Mouse (Mus musculus) intestine, embryonic 16.5 days (tissue): Measurements from ENCODE around the gene Chst14. TPM values are rescaled to one million over a fixed set of nuclear protein-coding genes. Genes with fewer than 3 reads are reported as not detected.

Experiments
- ATAC-seq: fragments of 200-750 bp; cut with Nextera tagmentation; 2 replicates; pipeline ENCODE4 v1.8.0; 2017; ENCODE audit warnings: moderate TSS enrichment, moderate library complexity
- H3K27ac ChIP-seq: fragments of 300-500 bp; sonication (generic); 2 replicates; pipeline ENCODE4 v1.5.1; 2014; ENCODE audit warnings: mild to moderate bottlenecking, low read length
- H3K27me3 ChIP-seq: fragments of 300-500 bp; sonication (generic); replicated peaks from 2 replicates; pipeline ENCODE4 v1.6.1; 2014; ENCODE audit warnings: low read length, control low read depth, mixed read lengths; ENCODE audit not compliant: control insufficient read depth, insufficient read depth
- H3K36me3 ChIP-seq: fragments of 300-500 bp; sonication (generic); 2 replicates; pipeline ENCODE4 v1.6.1; 2014; ENCODE audit warnings: low read length, control low read depth; ENCODE audit not compliant: control insufficient read depth, insufficient read depth
- H3K4me1 ChIP-seq: fragments of 300-500 bp; sonication (generic); 2 replicates; pipeline ENCODE4 v1.6.1; 2014; ENCODE audit warnings: low read length, control low read depth, mixed read lengths; ENCODE audit not compliant: control insufficient read depth, insufficient read depth
- H3K4me2 ChIP-seq: fragments of 300-500 bp; sonication (generic); 2 replicates; pipeline ENCODE4 v1.6.1; 2014; ENCODE audit warnings: low read depth, low read length, control low read depth
- H3K4me3 ChIP-seq: fragments of 300-500 bp; sonication (generic); 2 replicates; pipeline ENCODE4 v1.5.1; 2014; ENCODE audit warnings: mild to moderate bottlenecking, low read length
- H3K9ac ChIP-seq: fragments of 300-500 bp; sonication (generic); 2 replicates; pipeline ENCODE4 v1.6.1; 2014; ENCODE audit warnings: low read depth, low read length
- H3K9me3 ChIP-seq: fragments of 300-500 bp; sonication (generic); 2 replicates; pipeline ENCODE4 v1.6.1; 2016; ENCODE audit warnings: low read length, control low read depth; ENCODE audit not compliant: control insufficient read depth
- WGBS: fragments of 180-500 bp; shearing (Covaris S2); extraction: QIAGEN DNeasy Blood & Tissue Kit; methylation state at CpG from one replicate; pipeline ENCODE4 v1.1.7; 2014; 5-methylcytosine and 5-hydroxymethylcytosine counted together
- polyA plus RNA-seq: library from polyadenylated mRNA; unstranded; fragments of >200 nt; fragmentation: Nextera tagmentation; extraction: Ambion mirVana; gene quantifications from 2 replicates; pipeline ENCODE4 v1.2.1, GENCODE M21; 2015

Gene Chst14
- 16.1 and 16.6 TPM in 2 replicates for polyA plus RNA-seq

DNA sequence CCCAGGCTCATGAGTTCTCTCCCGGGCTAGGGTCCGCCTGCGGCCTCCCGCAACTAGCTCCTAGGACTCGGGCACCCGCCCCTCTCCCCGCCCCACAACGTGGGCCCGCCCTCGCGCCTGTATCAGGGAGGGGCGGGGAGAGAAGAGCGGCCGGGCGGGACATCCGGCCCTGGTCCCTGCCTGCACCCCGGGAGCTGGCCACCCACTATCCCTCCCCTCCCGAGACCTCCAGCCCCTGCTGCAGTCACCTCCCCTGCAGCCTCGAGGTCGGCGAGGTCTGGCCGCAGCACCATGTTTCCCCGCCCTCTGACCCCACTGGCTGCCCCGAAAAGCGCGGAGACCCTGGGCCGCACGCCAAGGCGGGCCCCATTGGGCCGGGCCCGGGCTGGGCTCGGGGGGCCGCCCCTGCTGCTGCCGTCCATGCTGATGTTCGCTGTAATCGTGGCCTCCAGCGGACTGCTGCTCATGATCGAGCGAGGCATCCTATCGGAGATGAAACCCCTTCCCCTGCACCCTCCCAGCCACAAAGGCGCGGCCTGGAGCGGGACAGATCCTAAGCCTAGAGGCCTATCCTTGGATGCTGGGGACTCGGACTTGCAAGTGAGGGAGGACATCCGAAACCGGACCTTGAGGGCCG is at the start of gene Chst14:
Gene Chst14, plus strand, starts transcription at position 136 of the 637 bp plus-strand sequence.
- WGBS = under 1% methylated on average over 40 of the region's 47 CpGs
- peak within 1 kb of the TSS; percentile 52; the same call in 1 of the 2 replicates for H3K27ac ChIP-seq
- ATAC-seq = peak; percentile 95
- H3K4me2 ChIP-seq = peak within 1 kb of the TSS; percentile 90
- peak within 1 kb of the TSS; percentile 84 for H3K4me3 ChIP-seq
- H3K9me3 ChIP-seq = no peaks in the 10 kb centered on the region
- no peaks in the 10 kb centered on the region for H3K36me3 ChIP-seq
- no peaks in the 10 kb centered on the region for H3K27me3 ChIP-seq
- peaks cover 22% of the 10 kb centered on the region for H3K4me1 ChIP-seq
- H3K9ac ChIP-seq = peak within 1 kb of the TSS; percentile 86

- H3K36me3 ChIP-seq = no peaks in the 10 kb centered on the region
- H3K27ac ChIP-seq = no peak overlapping the region
- H3K27me3 ChIP-seq = 0 out of 2 replicates have a peak, but pooled peaks cover 2% of the 10 kb centered on the region
- no peak overlapping the region for H3K9ac ChIP-seq
- H3K4me1 ChIP-seq = peaks cover 3% of the 10 kb centered on the region; the same call in 1 of the 2 replicates
- WGBS = 70% methylated on average over 4 of the region's 4 CpGs
- H3K4me2 ChIP-seq = no peak overlapping the region
- ATAC-seq = no peak
- no peak overlapping the region for H3K4me3 ChIP-seq
- no peaks in the 10 kb centered on the region for H3K9me3 ChIP-seq
Observed at GRCm38 (mm10) chr2:118881019-118881418, 45.3 kb upstream of the Chst14 start.

DNA sequence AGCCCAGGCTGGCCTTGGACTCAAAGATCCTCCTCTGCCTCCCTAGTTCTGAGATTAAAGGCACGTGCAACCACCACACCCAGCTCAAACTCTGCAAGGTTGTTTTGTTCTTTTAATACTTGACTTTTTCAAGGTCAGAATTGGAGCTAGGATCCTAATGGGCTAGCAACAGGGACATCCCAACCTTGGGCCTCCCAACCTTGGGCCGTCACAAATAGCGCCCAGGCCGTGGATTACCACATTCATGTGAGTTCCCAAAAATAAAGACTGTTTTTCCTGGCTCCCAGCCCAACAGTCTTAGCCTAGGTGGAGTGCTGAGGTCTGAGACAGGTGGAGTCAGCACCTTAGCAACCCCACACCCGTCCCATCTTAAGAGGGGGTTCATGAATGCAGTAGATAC is 44.3 kb upstream of the Chst14 start:
- H3K4me1 ChIP-seq = peaks cover 3% of the 10 kb centered on the region; the same call in 1 of the 2 replicates
- H3K9me3 ChIP-seq = no peaks in the 10 kb centered on the region
- ATAC-seq = no peak
- H3K4me2 ChIP-seq = no peak overlapping the region
- H3K9ac ChIP-seq = no peak overlapping the region
- H3K27me3 ChIP-seq = 0 out of 2 replicates have a peak, but pooled peaks cover 2% of the 10 kb centered on the region
- H3K36me3 ChIP-seq = no peaks in the 10 kb centered on the region
- WGBS = 85% methylated on average over 5 of the region's 5 CpGs
- H3K27ac ChIP-seq = no peak overlapping the region
- H3K4me3 ChIP-seq = no peak overlapping the region

DNA sequence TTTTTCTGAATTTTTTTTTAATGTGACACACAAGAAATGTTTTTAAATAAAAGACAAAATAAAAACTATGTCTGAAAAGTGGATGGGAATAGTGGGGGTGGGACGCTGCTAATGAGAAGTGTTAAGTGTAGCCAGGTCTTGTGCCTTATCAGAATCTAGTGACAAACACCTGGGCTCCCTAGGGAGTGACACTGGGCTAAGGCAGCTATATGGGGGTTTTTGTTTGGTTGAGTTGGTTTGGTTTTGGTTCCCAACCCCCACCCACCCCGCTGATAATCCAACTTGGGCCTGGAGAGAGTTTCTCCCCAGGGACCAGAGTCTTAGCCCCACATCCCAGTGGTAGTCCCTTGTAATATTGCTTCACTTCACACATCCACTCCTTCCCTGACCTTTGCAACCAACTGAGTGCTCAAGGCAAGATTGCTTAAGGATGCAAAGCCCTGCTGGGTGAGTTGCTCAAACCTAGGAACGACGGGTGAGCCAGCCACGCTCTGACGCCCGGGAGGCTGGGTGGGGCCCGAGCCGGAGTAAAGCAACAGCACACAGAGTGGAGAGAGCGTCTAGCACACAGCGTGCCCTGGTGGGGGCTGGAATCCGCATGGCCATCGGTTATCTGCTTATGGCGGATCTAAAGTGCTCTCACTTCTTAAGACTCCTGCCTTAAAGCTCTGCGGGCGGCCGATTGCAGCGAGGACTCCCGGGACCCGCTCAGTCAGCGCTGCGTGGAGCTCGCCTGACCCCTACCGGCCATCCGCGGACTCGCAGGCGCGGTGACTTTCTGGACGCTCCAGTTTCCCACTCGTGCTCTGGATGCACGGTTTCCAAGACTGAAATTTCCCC is 43.2 kb upstream of the Chst14 start:
- Histone ChIP-seq H3K4me1 (peaks cover 7% of the 10 kb centered on the region; the same call in 1 of the 2 replicates), H3K27ac (no peak overlapping the region), H3K27me3 (0 out of 2 replicates have a peak, but pooled peaks cover 2% of the 10 kb centered on the region), H3K9me3 (no peaks in the 10 kb centered on the region), H3K9ac (peak overlapping the region; percentile 63), H3K36me3 (no peaks in the 10 kb centered on the region), H3K4me2 (peak overlapping the region; percentile 63), H3K4me3 (peak overlapping the region; percentile 40)
- 3% methylated on average over 32 of the region's 32 CpGs for WGBS
- ATAC-seq = peak; percentile 90

DNA sequence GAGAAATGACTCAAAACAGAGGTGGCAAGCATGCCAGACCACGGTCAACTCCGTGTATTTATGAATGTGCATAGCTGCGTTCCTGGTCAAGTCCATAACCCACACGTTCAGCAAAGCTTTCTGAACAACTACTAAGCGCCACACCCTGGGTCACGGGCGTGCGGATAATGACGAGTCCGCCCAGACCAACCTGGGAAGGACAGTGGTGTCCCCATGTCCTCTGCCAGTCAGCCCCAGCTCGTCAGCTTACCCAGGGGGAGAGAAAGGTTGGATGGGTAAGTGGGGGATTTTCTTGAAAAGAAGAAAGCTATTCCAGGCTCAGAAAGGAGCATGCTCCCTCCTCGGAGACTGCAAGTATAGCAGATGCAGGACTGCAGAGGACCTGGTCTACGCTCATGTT is 38.9 kb upstream of the Chst14 start:
- WGBS = 61% methylated on average over 13 of the region's 13 CpGs
- ATAC-seq = no peak
- H3K4me2 ChIP-seq = peak overlapping the region; percentile 9; the same call in 1 of the 2 replicates
- H3K4me3 ChIP-seq = no peak overlapping the region
- no peak overlapping the region for H3K9ac ChIP-seq
- H3K36me3 ChIP-seq = no peaks in the 10 kb centered on the region; the same call in 1 of the 2 replicates
- 0 out of 2 replicates have a peak, but pooled peaks cover 2% of the 10 kb centered on the region for H3K27me3 ChIP-seq
- H3K27ac ChIP-seq = no peak overlapping the region
- H3K4me1 ChIP-seq = peaks cover 7% of the 10 kb centered on the region; the same call in 1 of the 2 replicates
- no peaks in the 10 kb centered on the region for H3K9me3 ChIP-seq

DNA sequence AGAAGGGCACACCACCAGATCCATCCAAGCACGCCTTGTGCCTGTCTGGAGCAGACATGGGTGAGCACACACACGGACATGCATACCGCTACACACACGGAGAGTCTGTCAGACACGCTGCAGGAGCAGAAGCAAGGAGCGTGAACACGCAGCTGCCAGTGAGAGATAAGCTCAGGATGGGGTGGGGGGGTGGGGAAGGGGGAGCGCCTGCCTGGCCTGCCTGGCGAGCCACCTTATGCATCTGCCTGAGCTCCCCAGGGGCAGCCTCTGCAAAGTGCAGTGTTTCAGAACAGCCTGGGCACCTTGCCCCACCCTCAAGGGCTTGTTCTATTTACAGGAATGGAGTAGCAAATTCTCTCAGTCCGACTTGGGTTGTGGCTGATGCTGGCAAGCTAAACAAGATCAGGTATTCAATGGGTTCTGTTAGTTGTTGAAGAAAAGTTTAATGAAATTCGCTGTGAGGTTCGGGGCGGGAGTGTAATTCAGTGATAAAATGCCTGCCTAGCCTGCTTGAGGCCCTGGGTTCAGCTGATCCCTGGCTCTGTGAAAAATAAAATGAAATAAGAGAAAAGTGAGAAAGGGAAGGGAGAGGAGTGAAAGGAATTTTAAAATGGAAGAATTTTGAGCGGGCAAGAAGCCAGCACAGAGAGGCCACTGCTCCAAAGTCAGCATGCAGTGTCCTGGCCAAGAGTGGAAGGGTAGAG is 38.3 kb upstream of the Chst14 start:
- no peak overlapping the region for H3K9ac ChIP-seq
- H3K4me1 ChIP-seq = peaks cover 5% of the 10 kb centered on the region; the same call in 1 of the 2 replicates
- H3K4me3 ChIP-seq = no peak overlapping the region
- H3K9me3 ChIP-seq = no peaks in the 10 kb centered on the region
- WGBS = 27% methylated on average over 14 of the region's 14 CpGs
- H3K36me3 ChIP-seq = no peaks in the 10 kb centered on the region; the same call in 1 of the 2 replicates
- H3K27ac ChIP-seq = no peak overlapping the region
- peak overlapping the region; percentile 9; the same call in 1 of the 2 replicates for H3K4me2 ChIP-seq
- 0 out of 2 replicates have a peak, but pooled peaks cover 2% of the 10 kb centered on the region for H3K27me3 ChIP-seq
- peak; percentile 24; the same call in 1 of the 2 replicates for ATAC-seq

DNA sequence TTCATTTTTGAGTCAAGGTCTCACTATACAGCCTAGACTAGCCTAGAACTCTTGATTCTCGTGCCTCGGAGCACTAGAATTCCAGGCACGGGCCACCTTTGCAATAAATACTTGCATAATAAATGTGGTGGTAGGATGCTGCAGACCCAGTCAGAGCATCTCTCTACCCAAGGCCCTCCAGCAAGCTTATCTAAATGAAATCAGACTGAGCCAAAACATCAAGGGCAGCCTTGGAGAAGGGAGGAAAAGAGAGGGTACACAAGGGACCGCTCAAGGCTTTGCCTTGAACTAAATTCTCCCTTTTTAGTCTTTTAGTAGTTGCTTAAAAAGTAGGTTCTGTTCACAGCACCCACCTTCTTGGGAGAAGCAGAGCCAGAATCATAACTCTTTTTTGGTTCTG is 35.1 kb upstream of the Chst14 start:
- Histone ChIP-seq H3K9me3 (no peaks in the 10 kb centered on the region), H3K27ac (no peak overlapping the region), H3K27me3 (peaks cover 15% of the 10 kb centered on the region), H3K9ac (no peak overlapping the region), H3K36me3 (no peaks in the 10 kb centered on the region; the same call in 1 of the 2 replicates), H3K4me3 (no peak overlapping the region), H3K4me2 (no peak overlapping the region), H3K4me1 (0 out of 2 replicates have a peak, but pooled peaks cover 4% of the 10 kb centered on the region)
- 82% methylated on average over 4 of the region's 4 CpGs for WGBS
- ATAC-seq = no peak

- WGBS = 2% methylated on average over 38 of the region's 38 CpGs
- H3K4me3 ChIP-seq = peak overlapping the region; percentile 51
- peak overlapping the region; percentile 59 for H3K4me2 ChIP-seq
- peak overlapping the region; percentile 52 for H3K9ac ChIP-seq
- peak; percentile 6 for ATAC-seq
- H3K9me3 ChIP-seq = no peaks in the 10 kb centered on the region
- no peak overlapping the region for H3K27ac ChIP-seq
- H3K4me1 ChIP-seq = peaks cover 10% of the 10 kb centered on the region
- peaks cover 53% of the 10 kb centered on the region for H3K27me3 ChIP-seq
- H3K36me3 ChIP-seq = no peaks in the 10 kb centered on the region
Observed at GRCm38 (mm10) chr2:118895990-118896913, 30.0 kb upstream of the Chst14 start.
